Mouse (Mus musculus) spleen, postnatal 4 days (tissue): ENCODE results near the gene Anks1.

Source experiments
- DNase-seq, 2 experiments: peaks; one replicate each; pipeline ENCODE4 v3.0.0; 2022; ENCODE audit warnings: low spot score in 2 of 2

Gene Anks1

DNA sequence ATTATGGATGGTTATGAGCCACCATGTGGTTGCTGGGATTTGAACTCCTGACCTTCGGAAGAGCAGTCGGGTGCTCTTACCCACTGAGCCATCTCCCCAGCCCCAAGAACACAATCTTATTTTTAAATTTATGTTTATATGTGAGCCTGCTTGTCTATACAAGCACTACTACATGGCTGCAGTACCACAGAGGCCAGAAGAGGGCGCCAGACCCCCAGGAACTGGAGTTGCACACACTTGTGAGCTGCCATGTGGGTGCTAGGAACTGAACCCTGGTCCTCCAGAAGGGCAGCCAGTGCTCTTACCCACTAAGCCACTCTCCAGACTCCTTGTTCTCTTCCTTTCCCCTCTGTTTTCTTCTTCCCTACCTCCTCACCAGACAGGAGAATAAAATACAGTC, 184.7 kb downstream of the Anks1 start:
- no peak for DNase-seq

DNA sequence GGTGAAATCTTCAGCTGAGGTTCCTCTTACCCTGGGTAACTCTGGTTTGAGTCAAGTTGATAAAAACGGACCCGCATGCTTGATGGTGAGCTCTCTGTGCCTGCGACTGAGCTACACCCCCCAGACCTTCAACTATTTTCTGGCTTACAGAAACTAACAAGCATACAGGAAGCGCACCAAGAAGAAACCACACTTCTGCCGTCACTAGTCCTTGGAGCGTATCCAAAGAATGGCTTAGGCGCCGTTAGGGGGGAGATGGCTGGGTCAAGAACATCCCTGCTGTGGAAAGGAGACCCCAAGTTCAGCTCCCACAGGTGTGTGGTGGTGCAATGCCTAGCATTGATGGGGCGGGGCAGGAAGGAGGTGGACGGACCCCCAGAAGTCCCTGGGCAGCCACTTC, 187.3 kb downstream of the Anks1 start:
- no peak for DNase-seq

DNA sequence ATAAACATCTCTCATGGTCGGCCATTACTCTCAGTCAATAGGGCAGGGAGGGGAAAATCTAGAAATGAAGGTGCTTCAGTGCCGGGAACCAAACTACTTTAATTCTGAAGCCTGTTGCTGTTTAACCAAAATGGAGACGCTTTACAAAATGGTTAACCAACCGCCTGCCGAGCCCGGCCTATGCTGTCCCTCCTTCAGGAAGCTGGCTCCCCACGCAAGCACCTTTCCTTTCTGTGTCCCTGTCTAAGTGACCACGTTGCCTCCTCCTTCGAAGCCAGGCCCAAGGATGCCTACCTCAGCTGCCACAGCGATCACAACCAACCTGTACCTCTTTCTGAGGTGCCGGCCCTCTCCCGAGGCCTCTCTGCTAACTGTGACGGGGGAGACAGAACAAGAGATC, 188.2 kb downstream of the Anks1 start:
- no peak for DNase-seq

DNA sequence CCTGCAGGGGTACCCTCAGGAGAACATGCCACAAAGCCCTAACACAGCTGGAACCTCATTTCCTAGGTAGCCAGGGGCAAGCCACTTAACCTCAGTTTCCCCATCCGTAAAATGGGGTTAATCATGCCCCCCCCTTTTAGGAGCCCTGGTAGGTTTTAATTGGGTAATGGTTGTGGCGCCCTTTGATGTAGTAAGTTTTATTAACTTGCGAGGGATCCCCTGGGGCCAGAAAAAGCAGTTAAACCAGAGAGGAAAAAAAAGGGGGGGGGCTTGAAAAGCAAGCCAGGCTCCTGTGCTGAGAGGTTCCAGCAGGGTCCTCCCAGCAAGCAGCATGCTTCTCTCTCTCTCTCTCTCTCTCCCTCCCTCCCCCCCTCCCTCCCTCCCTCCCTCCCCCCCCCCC, 190.0 kb downstream of the Anks1 start:
- no peak for DNase-seq

DNA sequence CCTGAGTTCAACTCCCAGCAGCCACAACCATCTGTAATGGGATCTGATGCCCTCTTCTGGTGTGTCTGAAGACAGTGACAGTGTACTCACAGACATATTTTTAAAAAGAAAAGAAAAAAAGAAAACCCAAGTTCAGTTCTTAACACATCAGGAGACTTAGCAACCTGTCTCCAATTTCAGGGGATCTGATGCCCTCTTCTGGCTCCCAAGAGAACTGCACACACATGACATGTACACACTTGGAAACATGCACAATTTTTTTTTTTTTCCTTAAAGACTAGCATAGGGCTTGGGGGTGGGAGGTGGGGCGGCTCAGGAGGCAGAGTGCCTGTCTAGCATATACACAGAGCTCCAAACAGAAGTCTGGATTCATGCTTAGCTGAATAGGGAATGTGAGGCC, 191.6 kb downstream of the Anks1 start:
- no peak for DNase-seq

DNA sequence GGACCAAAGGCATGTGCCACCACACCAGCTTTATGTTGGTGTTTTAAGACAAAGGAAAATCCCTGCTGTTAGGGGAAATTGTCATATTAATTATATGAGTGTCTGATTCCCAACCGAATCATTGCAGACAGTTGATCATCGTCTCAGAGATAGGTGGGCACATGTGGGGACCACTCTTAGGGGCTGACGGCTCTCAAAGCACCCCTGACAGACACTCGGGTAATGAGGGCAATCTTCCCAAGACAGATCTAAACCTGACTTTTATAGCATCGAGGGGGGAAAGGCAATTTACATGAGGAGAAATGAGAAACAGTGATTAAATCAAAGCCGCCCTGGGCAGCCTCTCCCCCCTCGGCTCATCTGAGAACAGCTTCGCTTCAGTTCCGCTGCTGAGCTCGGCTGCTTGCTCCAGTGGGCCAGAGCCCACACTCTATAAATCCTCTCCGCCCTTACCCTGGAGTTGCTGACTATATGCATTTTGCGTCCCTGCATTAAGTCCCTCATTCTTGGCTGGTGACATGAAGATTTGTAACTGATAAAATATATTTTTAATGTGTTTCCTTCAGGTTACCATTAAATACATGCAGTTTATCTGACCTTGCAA, 192.3 kb downstream of the Anks1 start:
- DNase-seq: no peak

DNA sequence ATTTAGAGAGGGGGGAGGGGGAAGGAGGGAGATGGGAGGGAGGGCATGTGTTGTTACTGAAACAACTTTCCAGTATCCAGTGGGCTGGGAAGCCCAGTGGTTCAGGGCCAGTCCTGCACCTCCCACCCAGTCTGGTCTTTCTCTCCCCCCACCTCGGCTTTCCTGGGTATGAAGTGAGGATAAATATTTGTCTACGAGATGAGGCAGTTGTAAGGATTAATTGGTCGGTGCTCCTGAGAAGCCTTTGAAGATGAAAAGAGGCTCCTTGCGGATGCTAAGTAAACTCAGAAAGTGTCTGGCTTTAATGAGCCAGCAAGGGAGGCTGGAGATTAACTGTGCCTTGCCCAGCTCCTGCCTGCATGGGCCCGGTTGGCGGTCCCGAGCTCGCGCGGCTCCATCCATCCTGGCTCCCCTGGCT, 192.8 kb downstream of the Anks1 start:
- no peak for DNase-seq

DNA sequence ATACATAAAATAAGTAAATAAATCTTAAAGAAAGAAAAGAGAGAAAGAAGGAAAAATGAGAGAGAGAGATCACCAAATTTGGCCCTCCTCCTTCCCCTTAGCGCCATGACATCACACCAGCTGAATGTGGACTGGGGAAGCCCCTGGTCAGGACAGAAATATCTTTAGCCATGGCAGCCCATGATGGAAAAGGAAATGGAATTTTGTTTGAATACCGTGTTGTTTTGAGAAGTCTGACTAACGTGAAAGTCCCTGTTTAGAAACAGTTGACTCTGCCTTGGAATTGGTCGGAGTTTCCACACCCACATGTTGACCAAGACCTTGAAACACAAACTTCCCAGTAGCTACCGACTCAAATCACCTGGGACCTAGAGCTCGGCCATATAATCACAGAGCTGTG, 195.3 kb downstream of the Anks1 start:
- no peak for DNase-seq

DNA sequence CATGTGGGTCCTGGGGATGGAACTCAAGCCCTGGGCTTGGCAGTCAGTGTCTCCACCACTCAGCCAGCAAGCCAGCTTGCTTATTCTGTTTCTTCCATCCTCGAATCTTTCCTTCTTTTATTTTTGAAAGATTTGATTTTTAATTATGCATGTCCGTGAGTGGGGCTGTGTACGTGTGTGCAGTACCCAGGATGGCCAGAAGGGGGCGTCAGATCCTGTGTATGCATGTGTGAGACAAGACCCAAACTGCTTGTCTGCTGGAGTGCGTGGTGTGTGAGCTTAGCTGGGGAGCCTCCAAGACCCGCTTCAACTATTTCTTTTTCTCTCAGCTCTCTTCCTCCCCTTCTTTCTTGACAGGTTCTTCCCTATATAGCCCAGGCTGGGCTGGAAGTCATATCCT, 197.2 kb downstream of the Anks1 start:
- no peak for DNase-seq

DNA sequence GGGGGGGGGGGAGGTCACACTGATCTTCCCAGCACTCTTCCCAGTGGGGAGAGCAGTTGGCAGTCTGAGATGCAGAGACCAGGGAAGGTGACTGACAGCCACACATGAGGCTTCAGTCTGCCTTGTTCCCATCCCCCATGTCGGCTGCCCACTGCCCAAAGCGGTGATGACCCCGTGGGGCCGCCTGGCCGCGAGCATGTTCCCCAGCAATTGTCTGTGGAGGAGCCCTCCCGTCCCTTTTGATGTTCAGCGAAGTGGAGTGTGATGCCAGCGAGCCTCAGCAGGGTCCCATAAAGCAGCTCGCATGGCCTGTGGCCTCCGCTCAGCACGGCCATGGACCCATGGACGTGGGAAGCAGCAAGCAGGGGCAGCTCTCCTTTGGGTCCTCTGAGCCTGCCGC, 198.2 kb downstream of the Anks1 start:
- no peak for DNase-seq

DNA sequence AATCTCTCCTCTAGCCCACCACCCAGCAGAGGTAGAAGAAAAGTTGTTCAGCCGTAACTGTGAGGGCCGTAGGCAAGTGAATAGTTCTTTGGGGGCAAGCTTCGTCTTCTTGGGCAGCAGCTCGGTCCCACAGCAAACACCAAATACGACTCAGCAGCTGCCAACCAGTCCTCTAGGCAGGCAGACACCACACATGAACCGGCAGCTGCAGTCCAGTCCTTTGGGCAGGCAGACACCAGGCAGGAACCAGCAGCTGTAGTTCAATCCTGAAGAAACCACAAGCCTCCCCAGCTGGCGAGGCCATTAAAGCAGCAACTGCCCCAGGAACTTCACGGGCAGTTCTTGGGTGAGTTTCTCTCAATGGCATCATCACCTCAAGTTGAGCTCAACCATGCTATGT, 203.2 kb downstream of the Anks1 start:
- no peak for DNase-seq
